Mouse (Mus musculus) ES-E14 (cell line): ENCODE data around the gene Rbl2.

Experiments
- CHD2 ChIP-seq: IDR thresholded peaks from 2 replicates; pipeline ENCODE4 v1.6.1; 2014; ENCODE audit warnings: mild to moderate bottlenecking, low read depth, low read length, inconsistent platforms
- HCFC1 ChIP-seq: IDR thresholded peaks from 2 replicates; pipeline ENCODE4 v1.6.1; 2012; ENCODE audit warnings: low read length, inconsistent platforms, borderline replicate concordance; ENCODE audit not compliant: insufficient read depth
- MAFK ChIP-seq: IDR thresholded peaks from 2 replicates; pipeline ENCODE4 v1.6.1; 2014; ENCODE audit warnings: mild to moderate bottlenecking, low read depth, low read length, inconsistent platforms; ENCODE audit not compliant: insufficient read depth
- ZC3H11A ChIP-seq: IDR thresholded peaks from 2 replicates; pipeline ENCODE4 v1.6.1; 2012; ENCODE audit warnings: low read depth, mild to moderate bottlenecking, inconsistent platforms, low read length, borderline replicate concordance

GRCm38 (mm10) chr8:91170152-91170551 is 100.3 kb downstream of the Rbl2 start:
- no peak for TF ChIP-seq CHD2
- TF ChIP-seq HCFC1 = no peak
- no peak for TF ChIP-seq MAFK
- no peak for TF ChIP-seq ZC3H11A
